Mouse (Mus musculus) kidney, embryonic 14.5 days (tissue): ENCODE data around the gene Adh4. TPM values are rescaled to one million over a fixed set of nuclear protein-coding genes. Genes with fewer than 3 reads are reported as not detected.
"Not testable (repeated sequence)": the region's sequence is repeated elsewhere in the genome, so short reads cannot be mapped to it uniquely, and the experiment has no call there.

ENCODE experiments used
- ATAC-seq: fragments of 200-750 bp; cut with Nextera tagmentation; 2 replicates; pipeline ENCODE4 v1.8.0; 2017; ENCODE audit warnings: moderate number of reproducible peaks, mild to moderate bottlenecking, moderate TSS enrichment, moderate library complexity; ENCODE audit not compliant: low FRiP score, low TSS enrichment
- H3K27ac ChIP-seq: fragments of 300-500 bp; sonication (generic); 2 replicates; pipeline ENCODE4 v1.5.1; 2014; ENCODE audit warnings: low read depth, mild to moderate bottlenecking, low read length, moderate library complexity, mixed read lengths
- H3K27me3 ChIP-seq: fragments of 300-500 bp; sonication (generic); 2 replicates; pipeline ENCODE4 v1.6.1; 2014; ENCODE audit warnings: mild to moderate bottlenecking, low read length; ENCODE audit not compliant: control insufficient read depth, insufficient read depth
- H3K36me3 ChIP-seq: fragments of 300-500 bp; sonication (generic); 2 replicates; pipeline ENCODE4 v1.6.1; 2014; ENCODE audit warnings: low read length, mixed read lengths; ENCODE audit not compliant: control insufficient read depth, insufficient read depth
- H3K4me1 ChIP-seq: fragments of 300-500 bp; sonication (generic); 2 replicates; pipeline ENCODE4 v1.6.1; 2014; ENCODE audit warnings: low read length, mixed read lengths; ENCODE audit not compliant: control insufficient read depth, insufficient read depth
- H3K4me2 ChIP-seq: fragments of 300-500 bp; sonication (generic); replicated peaks from 2 replicates; pipeline ENCODE4 v1.6.1; 2014; ENCODE audit warnings: low read depth, mild to moderate bottlenecking, low read length
- H3K4me3 ChIP-seq: fragments of 300-500 bp; sonication (generic); 2 replicates; pipeline ENCODE4 v1.5.1; 2014; ENCODE audit warnings: mild to moderate bottlenecking, low read length
- H3K9ac ChIP-seq: fragments of 300-500 bp; sonication (generic); 2 replicates; pipeline ENCODE4 v1.6.1; 2014; ENCODE audit warnings: low read depth, mild to moderate bottlenecking, low read length, moderate library complexity
- H3K9me3 ChIP-seq: fragments of 300-500 bp; sonication (generic); 2 replicates; pipeline ENCODE4 v1.6.1; 2016; ENCODE audit warnings: low read length; ENCODE audit not compliant: control insufficient read depth
- WGBS: fragments of 180-500 bp; shearing (Covaris S2); extraction: QIAGEN DNeasy Blood & Tissue Kit; methylation state at CpG from one replicate; pipeline ENCODE4 v1.1.7; 2014; 5-methylcytosine and 5-hydroxymethylcytosine counted together
- polyA plus RNA-seq: library from polyadenylated mRNA; unstranded; fragments of >200 nt; fragmentation: Nextera tagmentation; extraction: Ambion mirVana; gene quantifications from 2 replicates; pipeline ENCODE4 v1.2.1, GENCODE M21; 2014

Gene Adh4
- polyA plus RNA-seq, result not detected in 2 replicates

GRCm38 (mm10) chr3:138415121-138415690 lies at the start of gene Adh4:
Gene Adh4, plus strand, starts transcription at chr3:138415466.
- Histone ChIP-seq H3K4me3 (no peak within 1 kb of the TSS), H3K4me1 (no peaks in the 10 kb centered on the region), H3K9me3 (no peaks in the 10 kb centered on the region), H3K27me3 (no peaks in the 10 kb centered on the region), H3K27ac (no peak within 1 kb of the TSS), H3K9ac (no peak within 1 kb of the TSS), H3K4me2 (no peak within 1 kb of the TSS), H3K36me3 (no peaks in the 10 kb centered on the region)
- no peak for ATAC-seq
- WGBS, result 72% methylated on average over 6 of the region's 6 CpGs

- no peak for ATAC-seq
- H3K4me3 ChIP-seq, result no peak overlapping the region
- no peaks in the 10 kb centered on the region for H3K27me3 ChIP-seq
- H3K4me2 ChIP-seq, result no peak overlapping the region
- 81% methylated on average over 2 of the region's 2 CpGs for WGBS
- H3K27ac ChIP-seq, result no peak overlapping the region
- no peaks in the 10 kb centered on the region for H3K9me3 ChIP-seq
- no peaks in the 10 kb centered on the region for H3K36me3 ChIP-seq
- H3K4me1 ChIP-seq, result no peaks in the 10 kb centered on the region
- no peak overlapping the region for H3K9ac ChIP-seq
Measured at GRCm38 (mm10) chr3:138366181-138366580, 49.1 kb upstream of the Adh4 start.

DNA sequence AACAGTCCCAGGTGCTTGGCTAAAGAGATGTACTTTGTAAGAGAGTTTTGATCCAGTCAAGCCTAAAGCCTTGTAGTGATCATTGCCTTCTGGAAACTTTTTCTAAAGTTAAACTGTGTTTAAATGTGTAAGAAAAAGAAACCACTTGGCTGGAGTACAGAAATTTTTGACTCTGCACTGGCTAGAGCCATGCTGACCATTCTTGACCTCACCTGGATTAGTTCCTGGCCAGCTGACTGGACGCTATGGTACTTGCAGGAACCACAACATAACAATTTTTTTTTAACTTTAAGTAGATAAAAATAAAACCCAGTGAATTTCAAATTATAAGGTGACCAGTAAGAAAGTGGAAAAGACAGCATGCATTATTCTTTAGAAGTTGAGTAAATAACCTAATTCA lies 45.7 kb upstream of the Adh4 start:
- no peak overlapping the region for H3K4me3 ChIP-seq
- no peak overlapping the region for H3K27ac ChIP-seq
- H3K9ac ChIP-seq, result no peak overlapping the region
- WGBS, result 88% methylated on average over 1 of the region's 1 CpGs
- no peaks in the 10 kb centered on the region for H3K9me3 ChIP-seq
- no peaks in the 10 kb centered on the region for H3K27me3 ChIP-seq
- no peaks in the 10 kb centered on the region for H3K4me1 ChIP-seq
- no peak for ATAC-seq
- no peak overlapping the region for H3K4me2 ChIP-seq
- H3K36me3 ChIP-seq, result no peaks in the 10 kb centered on the region

GRCm38 (mm10) chr3:138370289-138370688 lies 45.0 kb upstream of the Adh4 start:
- 58% methylated on average over 4 of the region's 4 CpGs for WGBS
- not testable (repeated sequence) for H3K9ac ChIP-seq, H3K9me3 ChIP-seq, H3K27me3 ChIP-seq, H3K4me1 ChIP-seq, H3K27ac ChIP-seq, ATAC-seq, H3K4me2 ChIP-seq, H3K4me3 ChIP-seq, H3K36me3 ChIP-seq

DNA sequence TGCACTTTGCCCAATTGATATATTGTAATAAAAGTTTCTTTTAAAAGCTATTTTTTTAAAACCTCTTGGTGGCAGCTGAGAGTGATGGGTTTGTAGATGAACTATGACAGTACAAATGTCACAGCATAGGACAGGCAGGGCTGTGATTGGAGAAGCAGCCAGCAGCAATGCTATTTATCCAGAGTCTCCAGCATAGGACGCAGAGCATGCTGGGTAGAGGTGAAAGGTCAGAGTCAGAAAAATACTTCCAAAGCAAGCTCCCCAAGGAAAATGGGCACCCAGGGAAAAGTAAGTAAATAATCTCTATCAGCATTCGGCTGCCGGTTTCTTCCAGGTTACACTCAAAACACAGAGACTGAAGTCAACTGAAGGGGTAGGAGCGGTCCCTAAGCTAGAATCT lies 41.3 kb upstream of the Adh4 start:
- ATAC-seq, result no peak
- no peak overlapping the region for H3K27ac ChIP-seq
- no peak overlapping the region for H3K9ac ChIP-seq
- no peaks in the 10 kb centered on the region for H3K9me3 ChIP-seq
- no peaks in the 10 kb centered on the region for H3K4me1 ChIP-seq
- H3K27me3 ChIP-seq, result no peaks in the 10 kb centered on the region
- no peak overlapping the region for H3K4me3 ChIP-seq
- no peak overlapping the region for H3K4me2 ChIP-seq
- 56% methylated on average over 4 of the region's 4 CpGs for WGBS
- no peaks in the 10 kb centered on the region for H3K36me3 ChIP-seq

DNA sequence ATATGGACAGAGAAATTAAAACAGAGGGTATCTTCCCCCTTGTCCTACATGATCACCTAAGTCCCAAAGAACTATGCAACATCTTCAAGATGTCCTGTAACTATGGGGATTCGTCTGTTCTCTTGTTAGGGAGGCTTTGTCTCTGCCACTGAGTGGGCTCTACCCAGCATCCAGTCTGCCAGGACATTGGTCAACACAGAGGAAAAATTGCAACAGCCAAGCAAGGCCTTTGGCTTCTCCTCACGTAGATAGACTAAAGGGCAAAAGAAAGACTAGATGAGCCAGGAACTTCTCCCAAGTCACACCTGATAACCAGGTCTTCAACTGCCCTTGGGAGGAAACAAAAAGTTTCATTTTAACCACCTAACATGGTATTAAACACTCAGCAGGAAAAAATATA lies 40.1 kb upstream of the Adh4 start:
- Histone ChIP-seq H3K4me1 (no peaks in the 10 kb centered on the region), H3K27ac (no peak overlapping the region), H3K27me3 (no peaks in the 10 kb centered on the region), H3K9me3 (no peaks in the 10 kb centered on the region), H3K36me3 (no peaks in the 10 kb centered on the region), H3K9ac (no peak overlapping the region), H3K4me3 (no peak overlapping the region), H3K4me2 (no peak overlapping the region)
- no peak for ATAC-seq
- WGBS, result 86% methylated on average over 2 of the region's 2 CpGs

DNA sequence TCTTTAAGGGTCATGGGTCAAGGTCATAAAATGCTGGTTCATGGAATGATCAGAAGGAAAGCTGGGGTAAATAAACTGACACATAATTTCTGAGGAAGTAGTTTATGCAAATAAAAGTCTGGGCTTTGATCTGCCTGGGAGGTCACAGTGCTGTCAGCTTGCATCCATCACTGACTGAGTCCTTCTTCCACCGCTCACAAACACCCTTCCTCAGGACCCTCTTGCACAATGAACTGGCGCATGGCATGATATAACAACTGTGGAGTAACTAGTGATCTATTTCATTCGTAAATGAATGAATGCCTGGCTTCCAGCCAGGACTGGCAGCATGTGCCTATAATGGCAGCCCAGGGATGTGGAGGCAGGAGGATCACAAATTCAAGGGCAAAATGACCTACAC lies 34.1 kb upstream of the Adh4 start:
- Histone ChIP-seq H3K9ac (no peak overlapping the region), H3K4me2 (no peak overlapping the region), H3K4me3 (no peak overlapping the region), H3K9me3 (no peaks in the 10 kb centered on the region), H3K36me3 (no peaks in the 10 kb centered on the region), H3K4me1 (no peaks in the 10 kb centered on the region), H3K27me3 (no peaks in the 10 kb centered on the region), H3K27ac (no peak overlapping the region)
- ATAC-seq, result peak; percentile 75; the same call in 1 of the 2 replicates
- 15% methylated on average over 3 of the region's 3 CpGs for WGBS

DNA sequence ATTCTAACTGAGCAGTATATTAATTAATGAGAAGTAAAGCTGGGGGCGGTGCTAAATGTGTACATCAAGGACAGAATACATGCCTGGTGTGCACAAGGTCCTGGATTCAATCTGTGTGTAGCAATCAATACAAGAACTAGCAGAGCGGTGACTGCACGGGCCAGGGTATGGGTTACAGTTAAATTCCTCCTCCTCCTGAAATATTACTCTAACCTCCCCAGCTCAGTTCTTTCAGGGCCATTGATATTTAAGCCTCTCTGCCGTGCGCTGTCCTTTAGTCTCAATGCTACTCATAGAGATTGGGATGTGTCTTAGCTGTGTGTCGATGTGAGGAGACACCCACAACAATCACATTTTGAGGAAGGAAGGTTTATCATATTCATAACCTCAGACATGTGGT lies 28.1 kb upstream of the Adh4 start:
- 57% methylated on average over 6 of the region's 6 CpGs for WGBS
- no peak overlapping the region for H3K4me2 ChIP-seq

DNA sequence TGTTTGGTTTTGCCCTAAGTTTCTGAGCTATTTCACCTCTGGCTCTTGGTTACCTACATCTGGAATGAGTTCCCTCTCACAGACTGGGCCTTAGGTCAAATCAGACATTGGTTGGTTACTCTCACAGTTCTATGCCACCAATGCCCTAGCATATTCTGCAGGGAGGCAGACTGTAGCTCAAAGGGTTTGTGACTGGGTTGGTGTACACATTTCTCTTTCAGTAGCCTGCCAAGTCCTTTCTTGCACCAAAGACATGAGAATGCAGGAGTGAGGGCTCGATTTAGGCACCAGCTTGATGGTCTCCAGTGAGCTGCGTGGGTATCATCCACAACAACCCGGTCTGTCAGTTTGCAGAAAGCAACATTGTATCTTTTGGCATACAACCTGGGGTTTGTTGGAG lies 10.4 kb upstream of the Adh4 start:
- 75% methylated on average over 3 of the region's 3 CpGs for WGBS

More for the DNA sequence above, 28.1 kb upstream of the Adh4 start:
- Histone ChIP-seq H3K27ac (no peak overlapping the region), H3K4me3 (no peak overlapping the region), H3K9ac (no peak overlapping the region), H3K36me3 (no peaks in the 10 kb centered on the region), H3K27me3 (no peaks in the 10 kb centered on the region), H3K9me3 (no peaks in the 10 kb centered on the region), H3K4me1 (no peaks in the 10 kb centered on the region)
- ATAC-seq, result no peak

More for the DNA sequence above, 10.4 kb upstream of the Adh4 start:
- no peaks in the 10 kb centered on the region for H3K27me3 ChIP-seq
- no peak overlapping the region for H3K4me3 ChIP-seq
- H3K9ac ChIP-seq, result no peak overlapping the region
- ATAC-seq, result no peak
- no peak overlapping the region for H3K4me2 ChIP-seq
- H3K27ac ChIP-seq, result no peak overlapping the region
- no peaks in the 10 kb centered on the region for H3K36me3 ChIP-seq
- no peaks in the 10 kb centered on the region for H3K4me1 ChIP-seq
- no peaks in the 10 kb centered on the region for H3K9me3 ChIP-seq
